Mouse (Mus musculus): ENCODE measurements around the gene Thegl.

DNA sequence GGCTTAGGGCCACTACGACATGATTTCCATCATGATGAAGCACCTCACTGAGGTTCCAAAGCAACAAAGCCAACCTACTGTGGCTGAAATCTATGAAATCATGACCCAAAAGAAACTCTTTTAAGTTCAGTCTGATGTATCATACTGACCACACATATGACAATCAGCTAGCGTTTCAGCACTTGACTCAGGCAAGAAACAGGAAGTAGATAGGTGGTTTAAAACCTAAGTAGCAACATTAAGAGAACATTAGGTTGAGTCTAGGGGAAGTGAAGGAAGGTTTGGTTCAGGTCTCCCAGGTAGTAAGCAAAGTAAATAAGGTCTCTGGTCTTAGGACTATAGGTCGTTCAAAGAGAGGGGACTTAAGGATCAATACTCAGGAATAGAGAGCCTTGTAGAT lies 42.3 kb upstream of the Thegl start:
- TF ChIP-seq GATA1 (IDR thresholded peaks at IDR 0.05; ENCODE audit: borderline replicate concordance, low read length) = no peak
- no peak for TF ChIP-seq FLI1 (IDR thresholded peaks at IDR 0.05; ENCODE audit: low read length)

Data from megakaryocyte, embryonic 14.5 days (primary cell).